Mouse (Mus musculus) bone marrow, adult 2 months (tissue): ENCODE data around the gene Ttc33.

Experiments
- CTCF ChIP-seq: fragments of 200-500 bp; IDR thresholded peaks from 2 replicates; pipeline ENCODE4 v1.5.1; 2011; ENCODE audit warnings: low read length, control low read depth; ENCODE audit not compliant: control insufficient read depth, insufficient read depth
- POLR2A ChIP-seq: fragments of 200-500 bp; IDR thresholded peaks from 2 replicates; pipeline ENCODE4 v1.6.1; 2011; ENCODE audit warnings: low read depth, mild to moderate bottlenecking, control low read depth, low read length, borderline replicate concordance; ENCODE audit not compliant: control insufficient read depth

DNA sequence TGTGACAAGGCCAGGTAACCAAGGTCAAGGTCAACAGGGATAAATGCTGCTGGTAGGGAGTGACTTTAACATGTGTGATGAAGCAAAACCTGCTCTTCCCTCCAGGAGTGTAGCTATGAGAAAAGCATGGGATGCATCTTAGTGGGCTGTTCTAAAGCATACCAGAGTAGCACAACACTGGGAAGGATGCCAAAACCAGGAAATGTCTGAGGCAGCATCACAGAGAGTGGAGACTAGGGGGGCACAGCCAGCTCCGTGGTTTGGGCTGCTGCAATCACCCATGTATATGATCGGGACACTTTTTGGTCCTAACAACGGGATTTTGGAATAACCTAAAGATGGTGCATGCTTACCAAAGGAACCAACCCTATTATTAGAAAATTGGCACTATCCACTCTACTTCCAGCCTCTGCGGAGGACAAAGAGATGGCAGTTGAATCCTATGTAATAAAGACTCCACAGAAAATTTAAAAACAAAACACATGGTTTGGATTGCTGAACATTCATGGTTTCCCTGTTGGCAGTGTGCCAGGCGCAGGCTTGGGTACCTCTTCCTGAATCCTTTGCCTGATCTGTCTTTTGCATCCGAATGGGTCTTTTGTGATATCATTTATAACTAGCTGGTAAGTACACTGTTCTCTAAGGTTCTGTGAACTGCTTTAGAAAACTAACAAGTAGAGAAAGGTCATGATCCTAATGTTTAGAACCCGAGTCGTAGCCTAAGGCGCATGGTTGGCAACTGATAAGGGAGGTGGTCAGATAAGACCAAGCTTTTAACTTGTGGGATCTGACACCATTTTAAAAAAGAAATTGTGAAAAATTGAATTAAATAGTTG lies 47.1 kb upstream of the Ttc33 start:
- TF ChIP-seq POLR2A (no peak), CTCF (no peak)
